Mouse (Mus musculus) heart, postnatal 0 days (tissue): ENCODE measurements around the gene Wfdc5. TPM values are rescaled to one million over a fixed set of nuclear protein-coding genes. Genes with fewer than 3 reads are reported as not detected.

ENCODE experiments used
- ATAC-seq: fragments of 200-750 bp; cut with Nextera tagmentation; 2 replicates; pipeline ENCODE4 v1.8.0; 2017; ENCODE audit warnings: low read depth, moderate number of reproducible peaks, moderate library complexity; ENCODE audit not compliant: insufficient read depth
- DNase-seq: peaks from one replicate; pipeline ENCODE4 v3.0.0-alpha.2; 2016; ENCODE audit warnings: low spot score
- H3K27ac ChIP-seq: fragments of 300-500 bp; sonication (generic); 2 replicates; pipeline ENCODE4 v1.5.1; 2014; ENCODE audit warnings: low read depth, mild to moderate bottlenecking
- H3K27me3 ChIP-seq: fragments of 300-500 bp; sonication (generic); 2 replicates; pipeline ENCODE4 v1.6.1; 2014; ENCODE audit warnings: low read length, mixed read lengths; ENCODE audit not compliant: control insufficient read depth, insufficient read depth
- H3K36me3 ChIP-seq: fragments of 300-500 bp; sonication (generic); replicated peaks from 2 replicates; pipeline ENCODE4 v1.6.1; 2014; ENCODE audit warnings: low read length, mixed read lengths; ENCODE audit not compliant: control insufficient read depth, insufficient read depth
- H3K4me1 ChIP-seq: fragments of 300-500 bp; sonication (generic); 2 replicates; pipeline ENCODE4 v1.6.1; 2014; ENCODE audit warnings: antibody characterized with exemption; ENCODE audit not compliant: control insufficient read depth, insufficient read depth
- H3K4me2 ChIP-seq: fragments of 300-500 bp; sonication (generic); 2 replicates; pipeline ENCODE4 v1.6.1; 2014; ENCODE audit warnings: low read depth, mild to moderate bottlenecking, low read length, moderate library complexity
- H3K4me3 ChIP-seq: fragments of 300-500 bp; sonication (generic); 2 replicates; pipeline ENCODE4 v1.5.1; 2014; ENCODE audit warnings: low read depth, low read length
- H3K9ac ChIP-seq: fragments of 300-500 bp; sonication (generic); replicated peaks from 2 replicates; pipeline ENCODE4 v1.6.1; 2014; ENCODE audit warnings: low read depth, low read length, mixed read lengths
- H3K9me3 ChIP-seq: fragments of 300-500 bp; sonication (generic); replicated peaks from 2 replicates; pipeline ENCODE4 v1.6.1; 2016; ENCODE audit warnings: low read length; ENCODE audit not compliant: control insufficient read depth
- CTCF ChIP-seq: IDR thresholded peaks from 2 replicates; pipeline ENCODE4 v1.5.1; 2016; ENCODE audit warnings: antibody characterized with exemption, control low read depth, low read depth
- EP300 ChIP-seq: IDR thresholded peaks from 2 replicates; pipeline ENCODE4 v1.6.1; 2016; ENCODE audit warnings: antibody characterized with exemption, low read depth
- WGBS: fragments of 180-500 bp; shearing (Covaris S2); extraction: QIAGEN DNeasy Blood & Tissue Kit; methylation state at CpG from one replicate; pipeline ENCODE4 v1.1.7; 2014; 5-methylcytosine and 5-hydroxymethylcytosine counted together
- polyA plus RNA-seq: library from polyadenylated mRNA; unstranded; fragments of >200 nt; fragmentation: Nextera tagmentation; extraction: Ambion mirVana; gene quantifications from 2 replicates; pipeline ENCODE4 v1.2.1, GENCODE M21; 2015
- total RNA-seq: library from RNA; depleted of rRNA; stranded (reverse); fragments of >200 nt; gene quantifications from 2 replicates; pipeline ENCODE4 v1.2.3, GENCODE M21; 2014; ENCODE audit warnings: low replicate concordance; rRNA removed

Gene Wfdc5
- total and polyA plus RNA-seq, 2 experiments from 2014 or later = not detected

DNA sequence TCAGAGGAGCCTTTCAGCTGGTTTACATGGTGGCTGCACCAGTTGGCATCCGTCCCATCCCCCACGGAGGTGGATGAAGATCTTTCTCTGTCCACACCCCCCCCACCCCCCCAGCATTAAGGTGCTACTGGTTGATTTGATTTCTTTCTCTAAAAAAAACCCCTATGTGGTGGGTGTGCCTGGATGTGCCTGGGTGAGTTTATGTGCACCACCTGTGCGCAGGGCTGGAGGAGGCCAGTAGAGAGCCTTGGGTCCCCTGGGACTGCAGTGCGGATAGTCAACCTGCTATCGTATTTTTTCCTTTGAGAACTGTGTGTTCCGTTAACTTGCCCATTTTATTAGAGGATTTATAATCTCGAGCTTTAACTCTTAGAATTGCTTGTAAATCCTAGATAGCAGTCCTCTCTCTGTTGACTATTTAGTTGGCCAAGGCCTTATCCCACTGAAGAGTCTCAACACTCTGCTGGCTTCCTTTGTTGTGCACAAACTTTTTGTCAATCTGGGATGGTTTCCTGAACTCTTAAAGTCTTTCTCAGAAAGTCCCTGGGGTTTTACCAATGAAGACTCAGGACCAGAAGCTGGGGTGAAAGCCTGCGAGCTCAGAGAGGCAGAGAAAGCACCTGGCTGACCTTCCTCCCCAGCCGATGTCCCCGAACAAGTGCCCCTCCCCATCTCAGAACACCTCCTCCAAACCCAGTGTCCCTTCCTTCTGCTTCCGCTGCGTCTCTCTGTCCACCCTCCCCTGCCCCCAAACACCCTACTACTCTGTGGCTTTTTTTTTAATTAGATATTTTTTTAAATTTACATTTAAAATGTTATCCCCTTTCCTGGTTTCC is 53.7 kb downstream of the Wfdc5 start:
- Histone ChIP-seq H3K4me1 (no peaks in the 10 kb centered on the region), H3K4me3 (no peak overlapping the region), H3K27me3 (no peaks in the 10 kb centered on the region), H3K27ac (no peak overlapping the region), H3K4me2 (no peak overlapping the region), H3K9ac (no peak overlapping the region), H3K9me3 (no peaks in the 10 kb centered on the region), H3K36me3 (peaks cover under 1% of the 10 kb centered on the region)
- ATAC-seq = no peak
- WGBS = 89% methylated on average over 12 of the region's 12 CpGs
- DNase-seq = no peak
- TF ChIP-seq EP300 (no peak), CTCF (no peak)

DNA sequence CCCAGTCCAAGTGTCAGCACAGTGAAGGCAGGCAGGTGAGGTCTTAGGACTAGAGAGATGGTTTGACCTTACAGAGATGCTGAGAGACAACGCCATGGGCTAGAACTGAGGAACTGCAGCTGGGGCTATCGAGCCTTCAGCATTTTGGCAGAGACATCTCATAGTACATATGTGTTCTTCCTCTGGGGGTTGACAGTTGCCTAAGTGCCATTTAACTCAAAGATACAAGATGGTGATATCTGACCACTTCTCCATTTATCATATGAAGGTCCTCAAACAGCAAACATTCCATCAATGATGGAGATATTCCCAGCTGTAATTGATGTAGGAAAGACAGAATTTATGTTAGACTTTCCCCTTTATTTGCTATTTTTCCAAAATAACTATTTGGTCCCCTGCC is 55.2 kb downstream of the Wfdc5 start:
- no peaks in the 10 kb centered on the region for H3K4me1 ChIP-seq
- H3K9ac ChIP-seq = no peak overlapping the region
- no peak overlapping the region for H3K27ac ChIP-seq
- ATAC-seq (no peak), DNase-seq (no peak)
- WGBS = 89% methylated on average over 2 of the region's 2 CpGs
- H3K4me3 ChIP-seq = no peak overlapping the region
- H3K27me3 ChIP-seq = no peaks in the 10 kb centered on the region
- H3K4me2 ChIP-seq = no peak overlapping the region
- TF ChIP-seq EP300 = no peak
- no peak for TF ChIP-seq CTCF
- H3K36me3 ChIP-seq = peaks cover 5% of the 10 kb centered on the region
- H3K9me3 ChIP-seq = no peaks in the 10 kb centered on the region

DNA sequence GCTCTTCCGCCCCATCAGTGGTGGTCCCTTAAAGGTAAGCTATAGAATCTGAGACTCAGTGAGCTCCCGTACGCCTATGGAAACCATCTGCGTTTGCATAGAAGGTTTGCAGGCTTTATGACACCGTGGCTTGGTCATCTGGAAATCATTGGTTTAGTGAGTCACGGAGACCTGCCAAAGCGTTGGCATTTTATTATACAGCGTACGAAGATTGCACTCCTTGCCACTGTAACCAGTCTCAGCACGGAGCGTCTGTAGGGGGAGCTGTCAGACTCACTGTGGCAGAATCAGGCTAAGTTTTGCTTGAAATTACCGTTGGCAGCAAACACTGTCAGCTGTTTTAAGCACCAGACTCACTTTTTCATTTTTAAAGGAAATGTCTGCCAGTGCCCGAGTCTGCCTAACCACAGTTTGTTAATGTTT is 56.0 kb downstream of the Wfdc5 start:
- H3K27me3 ChIP-seq = no peaks in the 10 kb centered on the region
- 82% methylated on average over 13 of the region's 13 CpGs for WGBS
- H3K4me1 ChIP-seq = no peaks in the 10 kb centered on the region
- no peak overlapping the region for H3K4me2 ChIP-seq
- no peak for ATAC-seq
- H3K27ac ChIP-seq = no peak overlapping the region
- DNase-seq = no peak
- H3K9ac ChIP-seq = no peak overlapping the region
- no peaks in the 10 kb centered on the region for H3K9me3 ChIP-seq
- H3K36me3 ChIP-seq = peaks cover 5% of the 10 kb centered on the region
- H3K4me3 ChIP-seq = no peak overlapping the region
- TF ChIP-seq EP300 (no peak), CTCF (peak; percentile 46)

Other genes starting within 250 kb of the Wfdc5 start
- gene Ywhab, start 187.8 kb downstream of the Wfdc5 start, total RNA-seq = 31.8 and 35.0 TPM in 2 replicates
- gene Ywhab, start 187.8 kb downstream of the Wfdc5 start, polyA plus RNA-seq = 157 and 158 TPM in 2 replicates
- not detected in 2 replicates for gene Pabpc1l, start 157.3 kb downstream of the Wfdc5 start, total RNA-seq
- 0.56 and 1.0 TPM in 2 replicates for gene Pabpc1l, start 157.3 kb downstream of the Wfdc5 start, polyA plus RNA-seq
- 16.6 and 19.4 TPM in 2 replicates for gene Stk4, start 112.4 kb downstream of the Wfdc5 start, total RNA-seq
- gene Stk4, start 112.4 kb downstream of the Wfdc5 start, polyA plus RNA-seq = 8.6 TPM in 2 replicates
- gene Tomm34, start 111.6 kb downstream of the Wfdc5 start, total RNA-seq = 46.6 and 58.8 TPM in 2 replicates
- 34.8 and 35.1 TPM in 2 replicates for gene Tomm34, start 111.6 kb downstream of the Wfdc5 start, polyA plus RNA-seq
- 0.23 TPM in 1 of 2 replicates, not detected in the other for gene Kcns1, start 11.6 kb downstream of the Wfdc5 start, total RNA-seq
- 0.04 and 0.05 TPM in 2 replicates for gene Kcns1, start 11.6 kb downstream of the Wfdc5 start, polyA plus RNA-seq
- not detected in 2 replicates for gene Wfdc12, start 7.9 kb upstream of the Wfdc5 start, total RNA-seq
- gene Wfdc12, start 7.9 kb upstream of the Wfdc5 start, polyA plus RNA-seq = not detected in 2 replicates
- gene Wfdc15a, start 17.4 kb upstream of the Wfdc5 start, total RNA-seq = not detected in 2 replicates
- gene Wfdc15a, start 17.4 kb upstream of the Wfdc5 start, polyA plus RNA-seq = not detected in 2 replicates
- not detected in 2 replicates for gene Wfdc15b, start 38.9 kb upstream of the Wfdc5 start, total RNA-seq
- gene Wfdc15b, start 38.9 kb upstream of the Wfdc5 start, polyA plus RNA-seq = not detected in 2 replicates
- not detected in 2 replicates for gene Svs2, start 55.7 kb upstream of the Wfdc5 start, total RNA-seq
- gene Svs2, start 55.7 kb upstream of the Wfdc5 start, polyA plus RNA-seq = not detected in 2 replicates
- not detected in 2 replicates for gene Svs3b, start 73.9 kb upstream of the Wfdc5 start, total RNA-seq
- gene Svs3b, start 73.9 kb upstream of the Wfdc5 start, polyA plus RNA-seq = not detected in 2 replicates
- gene Svs4, start 95.7 kb upstream of the Wfdc5 start, total RNA-seq = not detected in 2 replicates
- gene Svs4, start 95.7 kb upstream of the Wfdc5 start, polyA plus RNA-seq = not detected in 2 replicates
- not detected in 2 replicates for gene Svs3a, start 106.5 kb upstream of the Wfdc5 start, total RNA-seq
- gene Svs3a, start 106.5 kb upstream of the Wfdc5 start, polyA plus RNA-seq = not detected in 2 replicates
- not detected in 2 replicates for gene Svs6, start 134.0 kb upstream of the Wfdc5 start, total RNA-seq
- gene Svs6, start 134.0 kb upstream of the Wfdc5 start, polyA plus RNA-seq = not detected in 2 replicates
- not detected in 2 replicates for gene Svs5, start 150.0 kb upstream of the Wfdc5 start, total RNA-seq
- gene Svs5, start 150.0 kb upstream of the Wfdc5 start, polyA plus RNA-seq = not detected in 2 replicates
- gene Slpi, start 206.4 kb upstream of the Wfdc5 start, total RNA-seq = not detected in 2 replicates
- gene Slpi, start 206.4 kb upstream of the Wfdc5 start, polyA plus RNA-seq = 2.0 and 3.7 TPM in 2 replicates
- gene Rbpjl, start 220.4 kb upstream of the Wfdc5 start, total RNA-seq = not detected in 2 replicates
- 0.04 and 0.05 TPM in 2 replicates for gene Rbpjl, start 220.4 kb upstream of the Wfdc5 start, polyA plus RNA-seq
- gene Matn4, start 222.4 kb upstream of the Wfdc5 start, total RNA-seq = 1.7 and 3.3 TPM in 2 replicates
- gene Matn4, start 222.4 kb upstream of the Wfdc5 start, polyA plus RNA-seq = 1.1 and 1.5 TPM in 2 replicates